Mouse (Mus musculus): ENCODE measurements around the gene Tti1. TPM values are rescaled to one million over a fixed set of nuclear protein-coding genes. Genes with fewer than 3 reads are reported as not detected.

Gene Tti1
- polyA plus RNA-seq, 1 experiment from 2014 or later, result 25.8 TPM

- Histone ChIP-seq H3K9ac (no peak overlapping the region), H3K36me3 (no peaks in the 10 kb centered on the region), H3K4me3 (no peak overlapping the region), H3K9me3 (no peaks in the 10 kb centered on the region), H3K4me1 (no peaks in the 10 kb centered on the region), H3K27ac (no peak overlapping the region), H3K27me3 (no peaks in the 10 kb centered on the region), H3K4me2 (replicated peaks) (no peak overlapping the region)
- WGBS, result 3% methylated on average over 2 of the region's 2 CpGs
- no peak for ATAC-seq (ENCODE audit: low FRiP score, low read depth)
These were observed 70.5 kb downstream of the Tti1 start for GRCm38 (mm10) chr2:157957707-157958108.

- WGBS, result 78% methylated on average over 5 of the region's 5 CpGs
- ATAC-seq (ENCODE audit: low FRiP score, low read depth), result no peak
- Histone ChIP-seq H3K4me3 (no peak overlapping the region), H3K27ac (no peak overlapping the region), H3K27me3 (no peaks in the 10 kb centered on the region), H3K4me2 (replicated peaks) (no peak overlapping the region), H3K9me3 (no peaks in the 10 kb centered on the region), H3K36me3 (no peaks in the 10 kb centered on the region), H3K4me1 (no peaks in the 10 kb centered on the region), H3K9ac (no peak overlapping the region)
These were observed 74.3 kb downstream of the Tti1 start for GRCm38 (mm10) chr2:157953978-157954377.

- H3K4me2 ChIP-seq (replicated peaks), result peak overlapping the region; percentile 93
- H3K36me3 ChIP-seq, result no peaks in the 10 kb centered on the region
- peak overlapping the region; percentile 57 for H3K4me3 ChIP-seq
- peaks cover 34% of the 10 kb centered on the region for H3K27me3 ChIP-seq
- WGBS, result 9% methylated on average over 37 of the region's 37 CpGs
- peaks cover 28% of the 10 kb centered on the region for H3K4me1 ChIP-seq
- no peak; the same call in 1 of the 2 replicates for ATAC-seq (ENCODE audit: low FRiP score, low read depth)
- no peaks in the 10 kb centered on the region for H3K9me3 ChIP-seq
- H3K9ac ChIP-seq, result peak overlapping the region; percentile 81
- H3K27ac ChIP-seq, result peak overlapping the region; percentile 22; the same call in 1 of the 2 replicates
These were observed 83.9 kb downstream of the Tti1 start for GRCm38 (mm10) chr2:157944156-157944893.

GRCm38 (mm10) chr2:157943514-157944155 is 84.6 kb downstream of the Tti1 start:
- ATAC-seq (ENCODE audit: low FRiP score, low read depth), result peak; percentile 72
- peak overlapping the region; percentile 22; the same call in 1 of the 2 replicates for H3K27ac ChIP-seq
- peaks cover 40% of the 10 kb centered on the region for H3K27me3 ChIP-seq
- peak overlapping the region; percentile 57 for H3K4me3 ChIP-seq
- no peaks in the 10 kb centered on the region for H3K36me3 ChIP-seq
- peak overlapping the region; percentile 93 for H3K4me2 ChIP-seq (replicated peaks)
- no peaks in the 10 kb centered on the region for H3K9me3 ChIP-seq
- peaks cover 28% of the 10 kb centered on the region for H3K4me1 ChIP-seq
- peak overlapping the region; percentile 81 for H3K9ac ChIP-seq
- 1% methylated on average over 37 of the region's 47 CpGs for WGBS

GRCm38 (mm10) chr2:157940586-157941185 is 87.5 kb downstream of the Tti1 start:
- peaks cover 46% of the 10 kb centered on the region for H3K27me3 ChIP-seq
- H3K4me2 ChIP-seq (replicated peaks), result peak overlapping the region; percentile 43
- H3K9me3 ChIP-seq, result no peaks in the 10 kb centered on the region
- H3K36me3 ChIP-seq, result no peaks in the 10 kb centered on the region
- H3K4me3 ChIP-seq, result peak overlapping the region; percentile 19
- peak overlapping the region; percentile 3; the same call in 1 of the 2 replicates for H3K9ac ChIP-seq
- WGBS, result 2% methylated on average over 18 of the region's 18 CpGs
- ATAC-seq (ENCODE audit: low FRiP score, low read depth), result no peak
- H3K4me1 ChIP-seq, result peaks cover 28% of the 10 kb centered on the region
- H3K27ac ChIP-seq, result no peak overlapping the region

- Histone ChIP-seq H3K27ac (no peak overlapping the region), H3K9me3 (no peaks in the 10 kb centered on the region), H3K36me3 (no peaks in the 10 kb centered on the region), H3K9ac (no peak overlapping the region), H3K4me3 (no peak overlapping the region), H3K4me2 (replicated peaks) (no peak overlapping the region), H3K27me3 (peaks cover 36% of the 10 kb centered on the region), H3K4me1 (peaks cover 15% of the 10 kb centered on the region)
- 85% methylated on average over 4 of the region's 4 CpGs for WGBS
- ATAC-seq (ENCODE audit: low FRiP score, low read depth), result no peak
These were observed 91.6 kb downstream of the Tti1 start for GRCm38 (mm10) chr2:157936676-157937075.

GRCm38 (mm10) chr2:157935444-157936171 is 92.6 kb downstream of the Tti1 start:
- Histone ChIP-seq H3K36me3 (no peaks in the 10 kb centered on the region), H3K9ac (no peak overlapping the region), H3K27ac (no peak overlapping the region), H3K4me3 (no peak overlapping the region), H3K27me3 (peaks cover 25% of the 10 kb centered on the region), H3K4me2 (replicated peaks) (no peak overlapping the region), H3K9me3 (no peaks in the 10 kb centered on the region), H3K4me1 (peaks cover 4% of the 10 kb centered on the region)
- no peak for ATAC-seq (ENCODE audit: low FRiP score, low read depth)
- WGBS, result 68% methylated on average over 11 of the region's 11 CpGs

- Histone ChIP-seq H3K9me3 (no peaks in the 10 kb centered on the region), H3K4me1 (peaks cover 2% of the 10 kb centered on the region; the same call in 1 of the 2 replicates), H3K36me3 (no peaks in the 10 kb centered on the region), H3K4me2 (replicated peaks) (no peak overlapping the region), H3K27ac (no peak overlapping the region), H3K9ac (no peak overlapping the region), H3K4me3 (no peak overlapping the region), H3K27me3 (0 out of 2 replicates have a peak, but pooled peaks cover 4% of the 10 kb centered on the region)
- WGBS, result 72% methylated on average over 4 of the region's 4 CpGs
- no peak for ATAC-seq (ENCODE audit: low FRiP score, low read depth)
These were observed 95.6 kb downstream of the Tti1 start for GRCm38 (mm10) chr2:157932655-157933054.

Other genes starting within 250 kb of the Tti1 start
- gene Vstm2l, start 113.8 kb downstream of the Tti1 start, polyA plus RNA-seq (2015; fragmentation: Nextera tagmentation; extraction: Ambion mirVana), result 0.23 TPM in 1 of 2 replicates, not detected in the other
- 46.7 and 51.3 TPM in 2 replicates for gene Rprd1b, start 64 bp upstream of the Tti1 start, polyA plus RNA-seq (2015; fragmentation: Nextera tagmentation; extraction: Ambion mirVana)
- gene Tgm2, start 118.0 kb upstream of the Tti1 start, polyA plus RNA-seq (2015; fragmentation: Nextera tagmentation; extraction: Ambion mirVana), result 6.2 and 7.5 TPM in 2 replicates
- 16.4 and 17.4 TPM in 2 replicates for gene D630003M21Rik, start 200.8 kb upstream of the Tti1 start, polyA plus RNA-seq (2015; fragmentation: Nextera tagmentation; extraction: Ambion mirVana)
- gene Bpi, start 229.7 kb upstream of the Tti1 start, polyA plus RNA-seq (2015; fragmentation: Nextera tagmentation; extraction: Ambion mirVana), result not detected in 2 replicates

All from limb, embryonic 13.5 days (tissue).